Mouse (Mus musculus) kidney, adult 10 weeks (tissue): Measurements from ENCODE around the gene Gm17416. TPM values are rescaled to one million over a fixed set of nuclear protein-coding genes. Genes with fewer than 3 reads are reported as not detected.

Experiments used
- polyA plus RNA-seq: library from polyadenylated mRNA; stranded (reverse); fragments of 350-450 nt; fragmentation: Illumina TruSeq; extraction: RNeasy Lipid Tissue Mini Kit (QIAGEN cat#74804); gene quantifications from one replicate; pipeline ENCODE4 v1.2.3, GENCODE M21; 2014; ENCODE audit warnings: low read depth, low replicate concordance

Gm17416 gene
- polyA plus RNA-seq, result not detected

GRCm38 (mm10) chr2:152569038-152569437, at the start of gene Gm17416:
Gene Gm17416 (plus strand): TSS chr2:152569338.

GRCm38 (mm10) chr2:152539944-152540710, 29.0 kb upstream of the Gm17416 start, which contains the start of gene Defb29:
Gene Defb29 (minus strand): TSS chr2:152540098.

GRCm38 (mm10) chr2:152572114-152572794, 3.1 kb downstream of the Gm17416 start, which contains the start of gene Defb21:
Gene Defb21 (plus strand): TSS chr2:152572744.

GRCm38 (mm10) chr2:152580107-152580506, 11.0 kb downstream of the Gm17416 start, which contains the start of gene Defb19:
Gene Defb19 (minus strand): TSS chr2:152580312.

GRCm38 (mm10) chr2:152599299-152599698, 30.2 kb downstream of the Gm17416 start, which contains the start of gene Defb45:
Gene Defb45 (minus strand): TSS chr2:152599399.

GRCm38 (mm10) chr2:152604057-152604456, 34.9 kb downstream of the Gm17416 start, which contains the start of gene Defb36:
Gene Defb36 (plus strand): TSS chr2:152604327.

Other genes starting within 250 kb of the Gm17416 start
- 0.44 TPM for gene Rbck1, start 236.7 kb upstream of the Gm17416 start, polyA plus RNA-seq
- gene Trib3, start 225.3 kb upstream of the Gm17416 start, polyA plus RNA-seq, result not detected
- gene Nrsn2, start 192.7 kb upstream of the Gm17416 start, polyA plus RNA-seq, result not detected
- gene Sox12, start 171.3 kb upstream of the Gm17416 start, polyA plus RNA-seq, result 0.40 TPM
- gene Zcchc3, start 154.3 kb upstream of the Gm17416 start, polyA plus RNA-seq, result 3.2 TPM
- gene 6820408C15Rik, start 153.8 kb upstream of the Gm17416 start, polyA plus RNA-seq, result 0.36 TPM
- gene Defb23, start 104.7 kb upstream of the Gm17416 start, polyA plus RNA-seq, result not detected
- gene Defb20, start 92.3 kb upstream of the Gm17416 start, polyA plus RNA-seq, result not detected
- not detected for gene Defb22, start 79.2 kb upstream of the Gm17416 start, polyA plus RNA-seq
- gene Defb26, start 57.6 kb upstream of the Gm17416 start, polyA plus RNA-seq, result 2.1 TPM
- not detected for gene Defb28, start 51.1 kb upstream of the Gm17416 start, polyA plus RNA-seq
- 44.8 TPM for gene Defb29, start 29.2 kb upstream of the Gm17416 start, polyA plus RNA-seq
- not detected for gene Defb21, start 3.4 kb downstream of the Gm17416 start, polyA plus RNA-seq
- gene Defb19, start 11.0 kb downstream of the Gm17416 start, polyA plus RNA-seq, result not detected
- not detected for gene Defb45, start 30.1 kb downstream of the Gm17416 start, polyA plus RNA-seq
- not detected for gene Defb36, start 35.0 kb downstream of the Gm17416 start, polyA plus RNA-seq
- not detected for gene Defb25, start 53.7 kb downstream of the Gm17416 start, polyA plus RNA-seq
- gene Rem1, start 57.6 kb downstream of the Gm17416 start, polyA plus RNA-seq, result 1.3 TPM
- 32.4 TPM for gene H13, start 100.1 kb downstream of the Gm17416 start, polyA plus RNA-seq
- gene Mcts2, start 117.7 kb downstream of the Gm17416 start, polyA plus RNA-seq, result 24.4 TPM
- gene Id1, start 166.9 kb downstream of the Gm17416 start, polyA plus RNA-seq, result 27.5 TPM
- gene Cox4i2, start 184.8 kb downstream of the Gm17416 start, polyA plus RNA-seq, result not detected